Mouse (Mus musculus) embryo, embryonic 10.5 days (tissue): ENCODE results near the gene Slc7a5.
A peak's percentile ranks its signal among the peaks of the same experiment; 100 is the strongest.

Experiments used
- DNase-seq: peaks from one replicate; pipeline ENCODE4 v3.0.0-alpha.2; 2015; ENCODE audit warnings: low spot score

Slc7a5 gene

DNA sequence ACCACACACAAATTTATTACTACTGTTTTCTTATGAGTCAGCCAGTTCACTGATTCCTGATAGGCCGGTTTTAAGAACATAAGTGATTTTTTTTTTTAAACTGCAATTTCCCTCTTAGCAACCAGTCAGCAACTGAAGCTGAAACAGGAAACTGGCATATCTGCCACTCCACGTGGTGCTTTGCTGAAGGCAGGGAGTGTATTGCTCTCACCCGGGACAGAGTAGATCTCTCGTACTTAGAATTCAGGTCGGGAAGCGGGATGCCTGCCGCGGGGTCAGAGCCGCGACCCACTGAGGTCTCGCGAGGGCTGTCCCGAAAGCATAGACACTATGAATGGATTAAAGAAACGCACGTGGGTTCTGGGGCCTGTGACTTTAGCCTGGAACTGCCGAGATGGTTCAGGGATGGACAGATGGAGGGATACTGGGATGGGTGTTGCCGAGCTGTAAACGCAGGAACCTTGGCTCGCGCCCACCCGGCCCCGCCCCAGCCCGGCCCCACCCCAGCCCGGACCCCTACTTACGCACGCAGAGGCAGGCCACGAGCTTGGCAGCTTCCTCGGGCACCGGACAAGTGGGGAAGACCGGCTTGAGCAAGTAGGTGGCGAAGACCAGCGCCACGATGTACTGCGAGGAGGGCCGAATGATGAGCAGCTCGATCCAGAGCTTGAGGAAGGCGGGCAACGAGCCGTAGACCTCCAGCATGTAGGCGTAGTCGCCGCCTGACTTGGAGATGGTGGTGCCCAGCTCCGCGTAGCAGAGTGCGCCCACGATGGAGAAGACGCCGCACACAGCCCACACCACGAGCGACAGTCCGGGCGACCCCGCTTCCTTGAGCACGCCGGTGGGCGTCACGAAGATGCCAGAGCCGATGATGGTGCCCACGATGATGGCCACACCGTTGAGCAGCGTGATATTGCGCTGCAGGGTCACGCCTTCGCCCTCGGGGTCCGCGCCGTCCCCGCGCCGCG is 667 bp downstream of the Slc7a5 start:
- peak; percentile 74 for DNase-seq

GRCm38 (mm10) chr8:121905864-121906263 is 1.6 kb downstream of the Slc7a5 start:
- DNase-seq: no peak

DNA sequence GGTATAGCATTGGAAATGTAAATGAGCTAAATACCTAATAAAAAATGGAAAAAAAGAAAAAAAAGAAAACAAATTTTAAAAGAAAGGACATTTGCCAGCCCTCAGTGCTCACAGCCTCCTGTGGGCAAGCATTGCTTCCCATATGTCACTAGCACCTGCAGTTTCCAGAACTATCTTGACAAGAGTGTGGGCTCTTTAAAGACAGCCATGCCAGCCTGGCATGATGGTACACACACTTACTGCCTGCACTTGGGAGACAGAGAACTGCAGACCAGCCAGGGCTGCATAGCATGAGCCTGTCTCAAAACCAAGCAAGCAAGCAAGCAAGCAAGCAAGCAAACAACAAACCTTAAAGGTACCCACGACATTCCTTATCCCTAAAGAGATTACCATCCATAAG is 2.1 kb downstream of the Slc7a5 start:
- no peak for DNase-seq

DNA sequence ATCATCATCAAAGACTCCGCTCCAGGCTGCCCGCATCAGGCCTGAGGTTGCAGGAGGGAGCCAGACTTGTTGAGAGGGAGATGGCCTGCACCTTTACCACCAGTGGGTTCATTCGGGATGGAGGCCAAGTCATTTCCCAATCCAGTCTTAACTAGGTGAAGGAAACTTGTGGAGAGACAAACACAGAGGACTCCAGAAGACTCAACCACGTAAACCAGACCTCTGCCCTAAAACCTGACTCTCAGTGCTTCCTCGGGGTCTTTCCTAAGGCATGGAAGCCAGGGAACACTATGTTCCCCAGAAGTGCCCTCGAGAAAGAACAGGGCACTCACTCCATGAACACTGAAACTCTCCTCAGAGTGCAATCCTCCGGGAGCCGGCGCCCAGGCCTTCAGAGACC is 2.5 kb downstream of the Slc7a5 start:
- DNase-seq: no peak

DNA sequence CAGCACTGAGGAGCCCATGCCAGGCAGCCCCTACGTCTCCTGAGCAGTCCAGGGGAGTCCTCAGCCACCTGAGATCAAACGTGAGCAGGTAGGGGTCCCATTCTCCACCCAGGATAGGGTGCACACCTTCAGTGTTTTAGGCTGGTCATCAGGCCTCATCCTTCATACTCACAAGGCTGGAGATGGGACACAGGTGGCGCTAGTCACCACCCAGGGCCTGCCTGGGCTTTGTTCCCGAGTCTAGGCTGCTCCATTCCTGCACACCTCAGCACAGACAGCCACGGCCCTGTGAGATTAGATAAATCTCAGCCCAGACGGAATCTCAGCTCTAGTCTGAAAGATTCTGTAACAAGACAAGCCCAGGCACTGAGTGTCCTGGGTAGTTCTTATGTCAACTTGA is 3.5 kb downstream of the Slc7a5 start:
- no peak for DNase-seq

- peak; percentile 48 for DNase-seq
Observed at GRCm38 (mm10) chr8:121901498-121902236, 5.8 kb downstream of the Slc7a5 start.

- DNase-seq: no peak
Observed at GRCm38 (mm10) chr8:121899180-121900044, 8.1 kb downstream of the Slc7a5 start.

GRCm38 (mm10) chr8:121898401-121898931 is 9.0 kb downstream of the Slc7a5 start:
- DNase-seq: peak; percentile 85

- DNase-seq: no peak
Observed at GRCm38 (mm10) chr8:121897871-121898381, 9.6 kb downstream of the Slc7a5 start.

- DNase-seq: no peak
Observed at GRCm38 (mm10) chr8:121897205-121897604, 10.3 kb downstream of the Slc7a5 start.

GRCm38 (mm10) chr8:121896476-121897145 is 10.9 kb downstream of the Slc7a5 start:
- peak; percentile 52 for DNase-seq

DNA sequence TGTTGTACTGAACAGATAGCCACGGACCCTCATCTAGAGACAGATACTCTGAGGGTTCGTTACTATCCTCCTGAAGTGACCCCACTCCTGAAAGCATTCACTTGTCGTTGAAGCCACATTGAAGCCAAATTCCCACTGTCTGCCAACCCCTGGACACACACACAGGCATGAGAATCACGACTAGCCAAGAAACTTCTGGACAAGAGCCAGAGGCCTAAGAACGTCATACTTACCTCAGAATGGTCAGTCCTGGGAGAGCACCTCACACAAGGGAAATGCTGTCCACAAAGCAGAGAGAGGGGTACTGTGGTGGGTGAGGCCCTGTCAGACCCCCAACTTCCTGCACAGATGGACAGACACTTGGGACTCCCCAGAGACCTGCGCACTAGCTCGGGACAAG is 11.6 kb downstream of the Slc7a5 start:
- no peak for DNase-seq

DNA sequence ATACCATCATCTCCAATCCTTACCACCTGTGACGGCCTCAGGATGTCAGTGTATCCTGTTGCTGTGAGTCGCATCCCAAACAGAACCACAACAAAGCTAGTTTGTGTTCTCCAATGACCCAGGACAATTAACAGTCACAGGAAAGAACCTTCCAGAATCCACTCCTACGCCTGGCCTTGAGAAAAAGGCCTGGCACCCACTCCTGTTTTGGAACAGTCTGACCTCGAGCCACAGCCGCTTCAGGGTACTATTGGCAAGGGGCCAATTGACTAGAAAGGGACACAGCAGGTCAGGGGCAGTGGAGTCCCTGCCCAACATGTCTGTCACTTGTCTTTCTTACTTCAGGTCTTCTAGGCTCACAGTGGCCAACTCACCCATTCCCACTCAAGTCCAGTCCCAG is 14.6 kb downstream of the Slc7a5 start:
- no peak for DNase-seq

DNA sequence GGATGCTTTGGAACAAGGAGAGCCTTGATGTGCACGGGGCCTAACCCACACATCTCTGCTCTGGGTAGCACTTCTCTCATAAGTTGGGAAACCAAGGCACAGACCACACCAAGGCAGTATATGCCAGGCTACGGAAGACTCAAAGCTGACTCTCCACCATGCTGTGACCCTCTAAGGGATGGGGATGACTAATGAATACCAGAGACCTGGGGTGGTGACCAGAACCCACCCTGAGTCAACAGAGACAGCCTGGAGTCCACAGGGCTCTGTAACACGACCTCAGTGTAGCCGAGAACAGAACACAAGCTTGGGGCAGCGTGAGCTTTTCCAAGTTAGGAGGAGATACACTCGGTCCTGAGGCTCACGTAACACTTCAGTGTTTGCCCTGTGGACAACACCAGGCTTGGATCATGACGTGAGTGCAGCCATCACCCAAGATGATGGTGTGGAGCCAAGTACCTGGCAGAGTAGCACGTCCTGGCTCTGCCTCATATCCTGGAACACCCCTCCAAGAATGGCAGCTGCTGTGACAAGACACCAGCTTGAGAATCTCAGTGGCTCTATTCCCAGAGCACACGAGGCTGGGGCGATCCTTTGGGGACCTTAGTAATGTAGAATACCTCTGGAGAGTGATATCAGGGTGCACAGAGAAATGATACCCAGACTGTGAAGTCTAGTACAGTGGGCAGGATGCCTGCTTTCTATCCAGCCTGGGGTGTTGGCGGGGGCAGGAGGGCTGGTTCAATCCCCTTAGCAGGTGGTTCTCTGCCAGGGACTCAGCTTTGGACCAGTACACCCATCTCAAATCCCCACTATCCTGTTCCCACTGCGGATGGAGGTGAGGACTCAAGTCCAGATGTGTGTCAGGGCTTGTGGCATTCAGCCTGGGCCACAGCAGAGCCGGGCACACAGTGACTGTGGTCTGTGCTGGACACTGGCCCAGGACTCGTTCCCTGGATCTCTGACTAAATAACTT is 17.4 kb downstream of the Slc7a5 start:
- no peak for DNase-seq

DNA sequence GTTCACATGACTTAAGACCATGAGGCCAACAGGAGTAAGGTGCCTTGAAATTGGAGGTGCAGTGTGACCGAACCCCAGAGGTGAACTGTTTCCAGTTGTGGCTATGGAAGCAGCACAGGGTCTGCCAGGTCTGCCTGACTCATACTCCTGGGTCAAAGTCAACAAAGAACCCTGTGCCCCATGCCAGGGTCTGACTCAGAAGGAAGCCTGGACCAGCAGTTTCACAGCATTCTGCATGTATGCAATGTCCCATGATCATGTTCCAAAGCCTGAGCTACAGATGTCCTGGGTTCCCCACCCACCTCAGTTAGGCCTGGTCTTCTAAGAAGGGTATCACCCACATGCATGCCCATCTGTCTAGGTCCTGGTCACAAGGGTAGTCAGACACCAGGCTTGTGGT is 18.2 kb downstream of the Slc7a5 start:
- DNase-seq: no peak

DNA sequence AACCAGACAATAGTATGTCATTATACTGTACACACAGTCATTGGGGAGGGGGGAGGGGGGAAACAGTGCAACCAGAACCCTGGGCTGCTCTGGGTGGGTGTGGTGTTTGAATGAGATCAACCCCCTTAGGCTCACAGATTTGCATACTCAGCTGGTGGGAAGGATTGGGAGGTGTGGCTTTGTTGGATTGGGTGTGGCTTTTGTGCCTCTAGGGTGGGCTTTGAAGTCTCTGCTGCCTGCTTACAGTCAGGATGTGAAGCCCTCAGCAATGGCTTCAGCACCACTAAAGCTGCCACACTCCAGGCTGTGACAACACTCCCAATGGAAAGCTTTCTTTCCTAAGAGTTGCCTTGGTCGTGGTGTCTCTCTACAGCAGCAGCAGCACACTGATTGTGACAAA is 19.9 kb downstream of the Slc7a5 start:
- no peak for DNase-seq

DNA sequence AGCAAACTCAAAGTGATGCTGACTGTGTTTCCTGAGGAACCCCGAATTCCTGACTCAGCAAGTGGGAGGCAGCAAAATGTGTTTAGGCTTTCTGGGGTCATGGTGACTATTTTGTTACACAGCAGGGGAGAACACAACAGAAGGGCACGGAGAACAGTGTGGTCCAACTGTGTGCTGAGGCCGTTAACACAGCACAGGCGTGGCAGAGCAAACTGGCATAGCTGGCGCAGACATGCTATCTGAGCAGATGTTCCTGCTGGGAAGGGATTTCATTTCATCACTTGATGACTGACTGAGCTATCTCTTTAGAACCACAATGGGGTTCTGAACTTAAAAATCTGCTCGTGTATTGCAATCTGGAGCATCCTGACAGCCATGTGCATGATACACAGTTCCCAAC is 22.1 kb downstream of the Slc7a5 start:
- no peak for DNase-seq

DNA sequence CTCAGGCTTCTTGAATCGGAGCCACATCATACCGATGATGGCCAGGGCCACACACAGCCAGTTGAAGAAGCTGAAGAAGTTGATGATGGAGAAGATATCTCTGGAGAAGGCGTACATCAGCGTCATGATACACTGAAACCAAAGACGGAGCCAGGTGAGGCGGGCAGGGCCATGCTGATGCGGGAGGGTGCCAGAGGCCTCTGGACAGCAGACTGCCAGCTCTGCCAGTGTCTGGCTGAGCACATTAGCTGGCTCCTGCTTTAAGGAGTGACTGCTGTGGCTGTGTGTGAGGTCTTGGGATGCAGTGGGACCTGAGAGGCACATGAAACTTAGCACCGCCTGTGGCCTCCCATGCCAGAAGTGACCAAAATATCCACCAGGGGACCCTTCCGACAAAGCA is 22.5 kb downstream of the Slc7a5 start:
- no peak for DNase-seq

GRCm38 (mm10) chr8:121884181-121884580 is 23.3 kb downstream of the Slc7a5 start:
- DNase-seq: no peak

- DNase-seq: no peak
Observed at GRCm38 (mm10) chr8:121881921-121882320, 25.6 kb downstream of the Slc7a5 start.
